Mouse (Mus musculus): ENCODE data around the gene C2cd4d. TPM values are rescaled to one million over a fixed set of nuclear protein-coding genes. Genes with fewer than 3 reads are reported as not detected.

Gene C2cd4d
- total and polyA plus RNA-seq, 2 experiments, result 0.18 to 2.5 TPM

DNA sequence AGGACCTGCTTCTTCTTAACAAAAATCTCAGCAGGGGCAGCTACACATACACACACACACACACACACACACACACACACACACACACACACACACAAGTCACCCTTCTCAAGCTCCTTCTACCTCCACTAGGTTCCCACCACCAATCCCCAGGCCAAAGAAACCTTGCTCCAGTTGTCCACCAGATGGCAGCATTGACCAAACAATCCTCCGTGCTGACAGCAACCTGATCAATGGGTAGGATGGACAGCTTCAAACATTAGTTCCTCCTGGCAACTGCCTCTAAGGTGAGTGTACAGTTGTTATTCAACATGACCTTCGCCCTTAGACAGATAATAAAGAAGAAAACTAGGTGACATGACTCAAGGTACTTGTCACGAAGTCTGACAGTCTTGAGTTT lies 4.5 kb downstream of the C2cd4d start:
- TF ChIP-seq CTCF (IDR thresholded peaks at IDR 0.05; ENCODE audit: low read depth, low read length) (peak; percentile 77), POLR2A (IDR thresholded peaks at IDR 0.05; ENCODE audit: extremely low read depth, insufficient read depth, low read length) (no peak)
- 0 out of 2 replicates have a peak overlapping the region, but pooled peaks have one; percentile 19 for H3K9ac ChIP-seq (ENCODE audit: low read depth, low read length)
- H3K4me1 ChIP-seq (ENCODE audit: control insufficient read depth, insufficient read depth, low read length), result peaks cover 18% of the 10 kb centered on the region
- H3K36me3 ChIP-seq (ENCODE audit: control insufficient read depth, insufficient read depth, low read length), result no peaks in the 10 kb centered on the region
- no peaks in the 10 kb centered on the region for H3K79me2 ChIP-seq (ENCODE audit: control insufficient read depth, insufficient read depth, low read length)
- H3K4me3 ChIP-seq (ENCODE audit: insufficient read depth, low read depth, low read length), result no peak overlapping the region
- no peaks in the 10 kb centered on the region for H3K27me3 ChIP-seq (ENCODE audit: control insufficient read depth, insufficient read depth, low read length)
- 4% methylated on average over 3 of the region's 3 CpGs for WGBS
- peak; percentile 95 for DNase-seq (ENCODE audit: extremely low read depth, low read depth, low spot score)
- no peak overlapping the region for H3K27ac ChIP-seq (replicated peaks; ENCODE audit: insufficient read depth, low read depth, low read length)

DNA sequence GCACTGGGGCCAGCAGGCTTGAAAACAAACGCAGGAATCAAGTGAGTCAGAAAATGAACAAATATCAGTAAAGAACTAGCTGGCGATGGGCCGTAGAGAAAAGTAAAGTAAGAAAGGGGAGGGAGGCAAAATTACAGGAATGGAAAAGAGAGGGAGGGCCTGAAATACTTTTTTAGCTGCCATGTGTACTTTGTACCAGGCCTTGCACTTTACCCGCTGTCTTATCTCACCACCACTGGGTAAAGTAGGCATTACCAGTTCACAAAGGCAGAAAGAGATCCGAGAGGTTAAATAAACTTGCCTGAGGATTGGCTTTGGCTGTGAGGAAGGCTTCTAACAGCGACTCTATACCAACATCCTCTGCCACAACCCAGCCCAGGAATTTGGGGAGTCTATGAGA lies 5.3 kb downstream of the C2cd4d start:
- H3K27me3 ChIP-seq (ENCODE audit: control insufficient read depth, insufficient read depth, low read length), result no peaks in the 10 kb centered on the region
- peak overlapping the region; percentile 97 for H3K27ac ChIP-seq (replicated peaks; ENCODE audit: insufficient read depth, low read depth, low read length)
- peak overlapping the region; percentile 36 for H3K9ac ChIP-seq (ENCODE audit: low read depth, low read length)
- WGBS, result 21% methylated on average over 6 of the region's 6 CpGs
- peak; percentile 96 for DNase-seq (ENCODE audit: extremely low read depth, low read depth, low spot score)
- no peak overlapping the region for H3K4me3 ChIP-seq (ENCODE audit: insufficient read depth, low read depth, low read length)
- H3K79me2 ChIP-seq (ENCODE audit: control insufficient read depth, insufficient read depth, low read length), result no peaks in the 10 kb centered on the region
- H3K4me1 ChIP-seq (ENCODE audit: control insufficient read depth, insufficient read depth, low read length), result peaks cover 22% of the 10 kb centered on the region
- TF ChIP-seq POLR2A (IDR thresholded peaks at IDR 0.05; ENCODE audit: extremely low read depth, insufficient read depth, low read length), result no peak
- H3K36me3 ChIP-seq (ENCODE audit: control insufficient read depth, insufficient read depth, low read length), result no peaks in the 10 kb centered on the region

DNA sequence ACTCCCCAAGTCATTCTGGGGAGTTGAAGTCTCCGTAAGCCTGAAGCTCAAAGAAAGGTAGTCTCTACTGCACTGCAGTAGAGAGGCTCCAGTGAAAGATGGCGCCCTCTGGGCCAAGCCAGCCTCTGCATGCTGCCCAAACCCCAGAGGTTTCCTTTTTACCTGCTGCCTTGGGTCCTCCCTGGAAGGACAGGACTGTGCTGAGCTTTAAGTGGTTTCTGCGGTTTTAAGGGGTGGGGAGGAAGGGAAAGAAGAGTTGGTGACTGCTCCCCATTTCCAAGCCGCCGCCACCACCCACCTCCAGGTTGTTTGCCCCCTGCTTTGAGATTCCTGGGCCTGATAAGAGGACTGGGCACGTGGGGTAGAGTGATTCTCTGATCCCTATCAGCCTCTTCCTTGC lies 6.4 kb downstream of the C2cd4d start:
- DNase-seq (ENCODE audit: extremely low read depth, low read depth, low spot score), result no peak
- no peak overlapping the region for H3K9ac ChIP-seq (ENCODE audit: low read depth, low read length)
- no peaks in the 10 kb centered on the region for H3K27me3 ChIP-seq (ENCODE audit: control insufficient read depth, insufficient read depth, low read length)
- H3K79me2 ChIP-seq (ENCODE audit: control insufficient read depth, insufficient read depth, low read length), result no peaks in the 10 kb centered on the region
- WGBS, result 83% methylated on average over 6 of the region's 6 CpGs
- TF ChIP-seq POLR2A (IDR thresholded peaks at IDR 0.05; ENCODE audit: extremely low read depth, insufficient read depth, low read length) (no peak), CTCF (IDR thresholded peaks at IDR 0.05; ENCODE audit: low read depth, low read length) (no peak)
- H3K4me3 ChIP-seq (ENCODE audit: insufficient read depth, low read depth, low read length), result no peak overlapping the region
- no peaks in the 10 kb centered on the region for H3K36me3 ChIP-seq (ENCODE audit: control insufficient read depth, insufficient read depth, low read length)
- peak overlapping the region; percentile 95; the same call in 1 of the 2 replicates for H3K27ac ChIP-seq (replicated peaks; ENCODE audit: insufficient read depth, low read depth, low read length)
- peaks cover 22% of the 10 kb centered on the region for H3K4me1 ChIP-seq (ENCODE audit: control insufficient read depth, insufficient read depth, low read length)

DNA sequence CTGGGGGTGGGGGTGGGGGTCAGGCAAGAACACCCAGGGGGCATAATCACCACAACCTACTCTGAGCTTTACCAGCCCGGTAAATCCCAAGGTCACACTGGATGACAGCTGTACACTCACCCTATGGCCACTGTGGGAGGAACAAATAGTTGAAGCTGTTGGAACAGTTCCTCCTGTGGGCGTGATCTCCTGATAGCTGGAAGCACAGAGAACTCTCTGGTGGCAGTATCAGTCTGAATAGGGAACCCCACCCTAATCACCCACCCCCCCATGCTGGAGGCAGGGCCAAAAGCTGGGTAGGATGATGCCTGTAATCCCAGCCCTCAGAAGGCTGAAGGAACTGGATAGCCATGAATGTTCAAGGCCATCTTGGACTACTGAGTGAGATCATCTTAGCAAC lies 7.5 kb downstream of the C2cd4d start:
- TF ChIP-seq CTCF (IDR thresholded peaks at IDR 0.05; ENCODE audit: low read depth, low read length), result no peak
- DNase-seq (ENCODE audit: extremely low read depth, low read depth, low spot score), result no peak

DNA sequence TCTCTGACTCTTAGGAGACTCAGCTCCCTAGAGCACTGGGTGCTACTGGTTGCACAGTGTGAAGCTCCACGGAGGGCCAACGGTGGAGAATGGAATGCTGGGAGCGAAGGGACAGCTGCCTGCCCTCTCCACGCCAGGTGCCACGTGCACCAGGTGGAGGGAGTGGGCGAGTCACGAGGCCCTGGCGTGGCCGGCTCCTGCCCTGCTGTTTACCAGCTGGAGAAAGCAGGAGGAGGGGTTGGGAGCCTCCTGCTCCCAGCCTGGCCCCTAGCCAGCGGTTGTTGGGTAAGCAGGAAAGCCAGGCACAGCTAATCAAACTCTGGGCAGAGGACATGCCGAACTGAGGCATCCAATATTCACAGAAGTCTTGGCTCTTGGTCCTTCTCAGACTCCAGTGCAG lies 9.4 kb downstream of the C2cd4d start:
- peak; percentile 96 for DNase-seq (ENCODE audit: extremely low read depth, low read depth, low spot score)
- Histone ChIP-seq H3K36me3 (ENCODE audit: control insufficient read depth, insufficient read depth, low read length) (peaks cover 2% of the 10 kb centered on the region; the same call in 1 of the 2 replicates), H3K9ac (ENCODE audit: low read depth, low read length) (no peak overlapping the region), H3K4me1 (ENCODE audit: control insufficient read depth, insufficient read depth, low read length) (peaks cover 27% of the 10 kb centered on the region), H3K27me3 (ENCODE audit: control insufficient read depth, insufficient read depth, low read length) (no peaks in the 10 kb centered on the region), H3K27ac (replicated peaks; ENCODE audit: insufficient read depth, low read depth, low read length) (peak overlapping the region; percentile 52; the same call in 1 of the 2 replicates), H3K4me3 (ENCODE audit: insufficient read depth, low read depth, low read length) (no peak overlapping the region), H3K79me2 (ENCODE audit: control insufficient read depth, insufficient read depth, low read length) (no peaks in the 10 kb centered on the region; the same call in 1 of the 2 replicates)
- TF ChIP-seq CTCF (IDR thresholded peaks at IDR 0.05; ENCODE audit: low read depth, low read length), result no peak
- no peak for TF ChIP-seq POLR2A (IDR thresholded peaks at IDR 0.05; ENCODE audit: extremely low read depth, insufficient read depth, low read length)
- 7% methylated on average over 11 of the region's 11 CpGs for WGBS

More for the DNA sequence above, 7.5 kb downstream of the C2cd4d start:
- Histone ChIP-seq H3K4me1 (ENCODE audit: control insufficient read depth, insufficient read depth, low read length) (peaks cover 26% of the 10 kb centered on the region), H3K27me3 (ENCODE audit: control insufficient read depth, insufficient read depth, low read length) (no peaks in the 10 kb centered on the region), H3K27ac (replicated peaks; ENCODE audit: insufficient read depth, low read depth, low read length) (no peak overlapping the region), H3K36me3 (ENCODE audit: control insufficient read depth, insufficient read depth, low read length) (no peaks in the 10 kb centered on the region), H3K79me2 (ENCODE audit: control insufficient read depth, insufficient read depth, low read length) (no peaks in the 10 kb centered on the region; the same call in 1 of the 2 replicates), H3K9ac (ENCODE audit: low read depth, low read length) (no peak overlapping the region), H3K4me3 (ENCODE audit: insufficient read depth, low read depth, low read length) (no peak overlapping the region)
- WGBS, result 21% methylated on average over 2 of the region's 2 CpGs

DNA sequence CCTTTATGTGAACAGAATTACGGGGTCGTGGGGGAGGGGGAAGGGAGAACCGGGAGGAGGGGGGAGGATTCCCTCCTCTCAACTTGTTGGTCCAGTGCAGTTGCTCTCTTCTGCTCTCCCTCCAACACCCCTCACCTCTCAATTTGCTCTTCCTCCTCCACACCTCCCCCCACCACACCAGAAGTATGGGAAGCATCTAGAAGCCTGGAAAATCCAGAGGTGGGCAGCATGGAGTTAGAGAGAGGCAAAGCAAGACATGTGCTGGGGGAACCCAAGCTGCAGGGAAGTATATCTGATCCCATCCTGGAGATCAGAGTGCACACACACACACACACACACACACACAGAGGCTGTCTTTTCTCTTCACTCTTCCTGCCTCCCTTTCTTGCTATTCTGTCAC lies 9.8 kb downstream of the C2cd4d start:
- Histone ChIP-seq H3K4me1 (ENCODE audit: control insufficient read depth, insufficient read depth, low read length) (peaks cover 27% of the 10 kb centered on the region), H3K79me2 (ENCODE audit: control insufficient read depth, insufficient read depth, low read length) (no peaks in the 10 kb centered on the region; the same call in 1 of the 2 replicates), H3K27ac (replicated peaks; ENCODE audit: insufficient read depth, low read depth, low read length) (peak overlapping the region; percentile 84), H3K36me3 (ENCODE audit: control insufficient read depth, insufficient read depth, low read length) (peaks cover 4% of the 10 kb centered on the region; the same call in 1 of the 2 replicates), H3K27me3 (ENCODE audit: control insufficient read depth, insufficient read depth, low read length) (no peaks in the 10 kb centered on the region), H3K9ac (ENCODE audit: low read depth, low read length) (0 out of 2 replicates have a peak overlapping the region, but pooled peaks have one; percentile 14), H3K4me3 (ENCODE audit: insufficient read depth, low read depth, low read length) (no peak overlapping the region)
- no peak for TF ChIP-seq CTCF (IDR thresholded peaks at IDR 0.05; ENCODE audit: low read depth, low read length)
- TF ChIP-seq POLR2A (IDR thresholded peaks at IDR 0.05; ENCODE audit: extremely low read depth, insufficient read depth, low read length), result no peak
- no peak for DNase-seq (ENCODE audit: extremely low read depth, low read depth, low spot score)
- WGBS, result 3% methylated on average over 3 of the region's 3 CpGs

All from liver, adult 2 months (tissue).